Mouse (Mus musculus) common myeloid progenitor, adult 5-6 weeks (primary cell): Measurements from ENCODE around the gene Pla2g12a. TPM values are rescaled to one million over a fixed set of nuclear protein-coding genes. Genes with fewer than 3 reads are reported as not detected.

Experiments
- total RNA-seq: library from RNA; stranded (forward); fragments of 200-1000, 187-1606 nt; gene quantifications from 2 replicates; pipeline ENCODE4 v1.2.3, GENCODE M21; 2017

Pla2g12a gene
- total RNA-seq, 1 experiment from 2014 or later: 40.3 TPM

Other genes starting within 250 kb of the Pla2g12a start
- gene Egf, start 123.3 kb upstream of the Pla2g12a start, total RNA-seq: 0.82 and 2.7 TPM in 2 replicates
- gene Lrit3, start 74.6 kb upstream of the Pla2g12a start, total RNA-seq: not detected in 2 replicates
- gene Rrh, start 56.0 kb upstream of the Pla2g12a start, total RNA-seq: 0.73 and 1.5 TPM in 2 replicates
- 28.1 and 54.2 TPM in 2 replicates for gene Gar1, start 47.2 kb upstream of the Pla2g12a start, total RNA-seq
- gene Cfi, start 42.7 kb upstream of the Pla2g12a start, total RNA-seq: not detected in 2 replicates
- 12.3 and 19.0 TPM in 2 replicates for gene Casp6, start 22.8 kb downstream of the Pla2g12a start, total RNA-seq
- gene Mcub, start 91.6 kb downstream of the Pla2g12a start, total RNA-seq: 0.78 and 2.8 TPM in 2 replicates
- gene Sec24b, start 182.9 kb downstream of the Pla2g12a start, total RNA-seq: 20.2 and 48.5 TPM in 2 replicates